Comparison of ENCODE assay signal across 18 mouse cellular contexts in the genomic region with DNA sequence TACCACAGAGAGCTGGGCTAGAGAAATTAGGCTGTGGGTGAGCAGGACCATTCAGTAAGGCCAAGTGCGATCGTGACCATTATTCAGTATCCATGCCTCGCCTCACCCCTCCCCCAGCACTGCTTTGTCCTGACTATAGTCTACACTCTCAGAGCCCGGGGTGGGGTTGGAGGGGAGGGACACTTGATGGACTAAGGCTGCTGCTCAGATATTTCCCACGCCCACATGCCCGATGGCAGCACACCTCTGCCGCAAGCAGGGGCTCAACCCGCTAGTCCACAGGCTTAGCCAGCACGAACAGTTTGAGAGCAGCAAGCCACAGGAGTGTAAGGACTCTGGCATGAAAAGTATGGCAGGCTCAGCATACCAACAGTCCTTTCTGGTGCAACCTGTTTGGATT. TPM values are rescaled to one million over a fixed set of nuclear protein-coding genes. Genes with fewer than 3 reads are reported as not detected.
DNase-seq lines count a peak whose midpoint lies in the region; ATAC-seq lines count a peak whose summit lies in the region.
"Had no signal": no experiment of that assay in that cellular context is flagged by ENCODE, and none has a peak within 500 bp of the region (broad histone marks: within the 10 kb centered on the region; RNA-seq: fewer than 3 reads in every experiment).

No protein-coding gene starts in this region.

- intact Hi-C loops in gastrocnemius, postnatal 36 days (cut with DNase I), result no loop called here

- no peak overlapping the region for H3K9ac ChIP-seq in lung, embryonic 16.5 days (ENCODE audit: low read length)
- H3K9ac ChIP-seq in midbrain, embryonic 16.5 days (ENCODE audit: low read depth, low read length), result no peak overlapping the region
- H3K9ac ChIP-seq: embryonic facial prominence, embryonic 15.5 days; liver, embryonic 15.5 days had no signal

- peak; percentile 3 for DNase-seq in urinary bladder, postnatal 14 days (ENCODE audit: low spot score)
- no peak for DNase-seq in urinary bladder, postnatal 4 days (ENCODE audit: low spot score in 2 of 2)
- no peak for DNase-seq in gastrocnemius, postnatal 36 days
- DNase-seq in kidney, postnatal 36 days, result no peak
- no peak for DNase-seq in heart, embryonic 10.5 days (ENCODE audit: low spot score)
- no peak for DNase-seq in ovary, postnatal 36 days (ENCODE audit: low spot score)
- DNase-seq: adrenal gland, adult 8-10 months; cerebellum, adult 11 months; thymus, postnatal 4 days had no signal

- H3K27ac ChIP-seq in lung, embryonic 16.5 days (ENCODE audit: low read length), result peak overlapping the region; percentile 32; the same call in 1 of the 2 replicates
- H3K27ac ChIP-seq in midbrain, embryonic 16.5 days (ENCODE audit: low read length), result no peak overlapping the region
- H3K27ac ChIP-seq in heart, embryonic 10.5 days, result no peak overlapping the region
- H3K27ac ChIP-seq: kidney, postnatal 0 days; liver, embryonic 15.5 days had no signal

- ATAC-seq in lung, embryonic 16.5 days (ENCODE audit: low read depth), result peak; percentile 80
- ATAC-seq in midbrain, embryonic 16.5 days, result 0 out of 2 replicates have a peak, but pooled peaks have one; percentile 14

- WGBS in lung, embryonic 16.5 days, result 60% methylated on average over 9 of the region's 9 CpGs
- 36% methylated on average over 9 of the region's 9 CpGs for WGBS in midbrain, embryonic 16.5 days
- 78% methylated on average over 9 of the region's 9 CpGs for WGBS in heart, embryonic 10.5 days

- H3K27me3 ChIP-seq in lung, embryonic 16.5 days (ENCODE audit: control insufficient read depth, insufficient read depth, low read depth, low read length), result no peaks in the 10 kb centered on the region
- no peaks in the 10 kb centered on the region for H3K27me3 ChIP-seq in midbrain, embryonic 16.5 days (ENCODE audit: control insufficient read depth, insufficient read depth, low read depth, low read length)
- H3K27me3 ChIP-seq in heart, embryonic 10.5 days (ENCODE audit: insufficient read depth, poor library complexity, severe bottlenecking), result no peaks in the 10 kb centered on the region
- H3K27me3 ChIP-seq: embryonic facial prominence, embryonic 15.5 days; liver, embryonic 15.5 days had no signal

- H3K4me2 ChIP-seq in lung, embryonic 16.5 days (ENCODE audit: low read depth, low read length), result no peak overlapping the region
- H3K4me2 ChIP-seq in midbrain, embryonic 16.5 days (ENCODE audit: low read length), result no peak overlapping the region; the same call in 1 of the 2 replicates
- H3K4me2 ChIP-seq: embryonic facial prominence, embryonic 15.5 days; liver, embryonic 15.5 days had no signal

- no peaks in the 10 kb centered on the region for H3K9me3 ChIP-seq in lung, embryonic 16.5 days (ENCODE audit: control insufficient read depth, low read length)
- no peaks in the 10 kb centered on the region; the same call in 1 of the 2 replicates for H3K9me3 ChIP-seq in midbrain, embryonic 16.5 days (replicated peaks; ENCODE audit: control insufficient read depth, low read length, poor library complexity, severe bottlenecking)
- no peaks in the 10 kb centered on the region for H3K9me3 ChIP-seq in heart, embryonic 10.5 days
- H3K9me3 ChIP-seq: embryonic facial prominence, embryonic 15.5 days; liver, embryonic 15.5 days had no signal

- H3K4me3 ChIP-seq in lung, embryonic 16.5 days (ENCODE audit: low read length), result no peak overlapping the region
- no peak overlapping the region for H3K4me3 ChIP-seq in midbrain, embryonic 16.5 days (ENCODE audit: low read depth, low read length)
- no peak overlapping the region for H3K4me3 ChIP-seq in heart, embryonic 10.5 days
- H3K4me3 ChIP-seq: embryonic facial prominence, embryonic 15.5 days; liver, embryonic 15.5 days had no signal

- H3K4me1 ChIP-seq in lung, embryonic 16.5 days (replicated peaks; ENCODE audit: control insufficient read depth, insufficient read depth, low read length), result no peaks in the 10 kb centered on the region
- H3K4me1 ChIP-seq in midbrain, embryonic 16.5 days (ENCODE audit: control insufficient read depth, insufficient read depth, low read length), result peaks cover 3% of the 10 kb centered on the region; the same call in 1 of the 2 replicates
- H3K4me1 ChIP-seq in heart, embryonic 10.5 days, result peaks cover 3% of the 10 kb centered on the region; the same call in 1 of the 2 replicates
- H3K4me1 ChIP-seq: embryonic facial prominence, embryonic 15.5 days; liver, embryonic 15.5 days had no signal

- no peaks in the 10 kb centered on the region for H3K36me3 ChIP-seq in lung, embryonic 16.5 days (ENCODE audit: control insufficient read depth, insufficient read depth, low read length)
- H3K36me3 ChIP-seq in midbrain, embryonic 16.5 days (ENCODE audit: control insufficient read depth, insufficient read depth, low read length), result no peaks in the 10 kb centered on the region
- no peaks in the 10 kb centered on the region for H3K36me3 ChIP-seq in heart, embryonic 10.5 days
- H3K36me3 ChIP-seq: embryonic facial prominence, embryonic 15.5 days; liver, embryonic 15.5 days had no signal

RNA-seq across cellular contexts. Expression of gene Nr1h5, which starts 6.1 kb away (rescaled TPM):
- polyA plus RNA-seq in lung, embryonic 16.5 days (2015; fragmentation: Nextera tagmentation; extraction: Ambion mirVana), result 0.10 TPM in 1 of 2 replicates, not detected in the other
- 0.19 and 0.30 TPM in 2 replicates for polyA plus RNA-seq in midbrain, embryonic 16.5 days (2015; fragmentation: Nextera tagmentation; extraction: Ambion mirVana)
- total RNA-seq in gastrocnemius, postnatal 36 days (2021), result not detected
- polyA plus RNA-seq in heart, embryonic 10.5 days (2016; fragmentation: Nextera tagmentation; extraction: Ambion mirVana), result 0.16 and 5.2 TPM in 2 replicates
- total RNA-seq: adrenal gland, adult 8-10 months; gastrocnemius, adult 8-10 months; left cerebral cortex, postnatal 36 days had no signal
- polyA plus RNA-seq: kidney, postnatal 0 days; spleen, adult 2 months had no signal

RNA-seq across cellular contexts. Expression of gene Sike1, which starts 25.4 kb away (rescaled TPM):
- polyA plus RNA-seq in lung, embryonic 16.5 days (2015; fragmentation: Nextera tagmentation; extraction: Ambion mirVana), result 54.4 and 60.9 TPM in 2 replicates
- 55.9 and 63.1 TPM in 2 replicates for polyA plus RNA-seq in midbrain, embryonic 16.5 days (2015; fragmentation: Nextera tagmentation; extraction: Ambion mirVana)
- total RNA-seq in gastrocnemius, postnatal 36 days (2021), result 10 to 100 TPM; 37.0 to 46.1 TPM
- 67.2 and 72.1 TPM in 2 replicates for polyA plus RNA-seq in heart, embryonic 10.5 days (2016; fragmentation: Nextera tagmentation; extraction: Ambion mirVana)

RNA-seq across cellular contexts. Expression of gene Sycp1, which starts 34.2 kb away (rescaled TPM):
- polyA plus RNA-seq in lung, embryonic 16.5 days (2015; fragmentation: Nextera tagmentation; extraction: Ambion mirVana), result not detected in 2 replicates
- polyA plus RNA-seq in midbrain, embryonic 16.5 days (2015; fragmentation: Nextera tagmentation; extraction: Ambion mirVana), result not detected in 2 replicates
- total RNA-seq in gastrocnemius, postnatal 36 days (2021), result not detected
- polyA plus RNA-seq in heart, embryonic 10.5 days (2016; fragmentation: Nextera tagmentation; extraction: Ambion mirVana), result not detected in 2 replicates
- total RNA-seq: adrenal gland, adult 8-10 months; gastrocnemius, adult 8-10 months; left cerebral cortex, postnatal 36 days had no signal
- polyA plus RNA-seq: embryonic facial prominence, embryonic 15.5 days; heart, postnatal 0 days; kidney, postnatal 0 days; liver, embryonic 15.5 days; spleen, adult 2 months had no signal

RNA-seq across cellular contexts. Expression of gene Csde1, which starts 50.2 kb away (rescaled TPM):
- 317 and 337 TPM in 2 replicates for polyA plus RNA-seq in lung, embryonic 16.5 days (2015; fragmentation: Nextera tagmentation; extraction: Ambion mirVana)
- polyA plus RNA-seq in midbrain, embryonic 16.5 days (2015; fragmentation: Nextera tagmentation; extraction: Ambion mirVana), result 358 and 410 TPM in 2 replicates
- total RNA-seq in gastrocnemius, postnatal 36 days (2021), result 100 to 1,000 TPM; 843 to 962 TPM
- polyA plus RNA-seq in heart, embryonic 10.5 days (2016; fragmentation: Nextera tagmentation; extraction: Ambion mirVana), result 352 and 387 TPM in 2 replicates
